Mouse (Mus musculus) cerebellum, adult 2 months (tissue): Measurements from ENCODE around the gene Olfr1392.

Experiments
- CTCF ChIP-seq: fragments of 200-500 bp; IDR thresholded peaks from 2 replicates; pipeline ENCODE4 v1.5.1; 2011; ENCODE audit warnings: low read depth, mild to moderate bottlenecking, control low read depth, low read length, moderate library complexity, borderline replicate concordance; ENCODE audit not compliant: insufficient read depth
- POLR2A ChIP-seq: fragments of 200-500 bp; IDR thresholded peaks from 2 replicates; pipeline ENCODE4 v1.6.1; 2011; ENCODE audit warnings: low read length, control low read depth, borderline replicate concordance; ENCODE audit not compliant: insufficient read depth

DNA sequence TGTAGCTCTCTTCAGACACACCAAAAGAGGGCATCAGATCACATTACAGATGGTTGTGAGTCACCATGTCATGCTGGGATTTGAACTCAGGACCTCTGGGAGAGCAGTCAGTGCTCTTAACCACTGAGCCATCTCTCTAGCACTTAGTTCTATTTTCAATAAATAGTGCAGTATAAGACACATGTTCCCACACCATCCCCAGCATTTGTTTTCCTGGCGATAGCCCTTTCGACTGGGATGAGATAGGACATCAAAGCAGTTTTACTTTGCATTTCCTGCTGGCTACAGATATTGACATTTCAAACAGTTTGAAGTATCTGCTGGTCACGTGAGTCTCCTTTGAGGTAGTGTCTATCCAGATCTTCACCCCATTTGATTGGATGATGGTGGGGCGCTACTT is 14.7 kb upstream of the Olfr1392 start:
- TF ChIP-seq POLR2A (no peak), CTCF (no peak)
